Mouse (Mus musculus): ENCODE measurements at regions not wholly inside any gene's neighbourhood (a gene's known extent, or its start where the extent isn't known, plus 50 kb on each side); places are given as distances from the start of the nearest gene placed in this dataset.

- TF ChIP-seq CTCF (IDR thresholded peaks at IDR 0.05; ENCODE audit: low read depth) (no peak), EP300 (optimal IDR thresholded peaks at IDR 0.05) (no peak)
Observed at GRCm38 (mm10) chr4:31612147-31612824, 351.6 kb upstream of the Map3k7 start.
